Mouse (Mus musculus): ENCODE results near the gene Ank2.
"Not testable (repeated sequence)": the region's sequence is repeated elsewhere in the genome, so short reads cannot be mapped to it uniquely, and the experiment has no call there.

Gene Ank2

DNA sequence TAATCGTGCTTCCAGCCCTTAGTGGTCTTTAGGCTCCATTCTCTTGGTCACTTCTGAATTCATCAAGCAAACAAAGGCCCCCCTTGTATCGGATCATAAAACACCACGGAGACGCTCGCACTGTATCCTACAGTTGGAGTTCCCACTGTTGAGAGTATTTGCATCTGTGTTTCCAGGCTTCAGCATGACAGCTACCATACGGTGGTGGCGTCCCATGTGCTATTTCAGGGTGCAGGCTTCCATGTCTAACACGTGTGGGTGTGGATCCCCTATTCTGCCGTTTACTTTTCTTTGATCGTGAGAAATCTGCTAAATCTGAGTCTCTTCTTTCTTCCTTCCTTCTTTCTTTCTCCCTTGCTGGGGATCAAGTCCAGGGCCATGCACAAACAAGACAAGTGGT is 14.0 kb downstream of the Ank2 start:
- DNase-seq (ENCODE audit: inconsistent ontology term): no peak

DNA sequence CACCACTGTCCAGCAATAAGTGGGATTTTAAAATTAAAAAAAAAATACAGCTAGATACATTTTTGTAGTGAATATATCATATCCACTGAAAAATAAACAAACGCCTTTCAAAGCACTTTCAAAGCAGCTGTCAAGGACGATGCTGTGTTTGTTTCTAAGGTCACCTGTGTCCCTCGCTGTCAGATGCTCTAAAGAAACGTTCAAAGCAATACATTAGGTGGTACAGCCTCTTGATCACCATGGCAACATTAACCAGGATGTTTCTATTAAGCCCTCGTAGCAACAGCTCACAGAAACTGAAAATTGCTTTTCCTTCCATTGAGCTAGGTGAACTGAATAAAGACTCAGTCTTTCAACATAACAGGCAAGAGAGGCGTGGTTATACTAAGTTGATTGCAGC is 17.5 kb downstream of the Ank2 start:
- no peak for DNase-seq (ENCODE audit: inconsistent ontology term)

DNA sequence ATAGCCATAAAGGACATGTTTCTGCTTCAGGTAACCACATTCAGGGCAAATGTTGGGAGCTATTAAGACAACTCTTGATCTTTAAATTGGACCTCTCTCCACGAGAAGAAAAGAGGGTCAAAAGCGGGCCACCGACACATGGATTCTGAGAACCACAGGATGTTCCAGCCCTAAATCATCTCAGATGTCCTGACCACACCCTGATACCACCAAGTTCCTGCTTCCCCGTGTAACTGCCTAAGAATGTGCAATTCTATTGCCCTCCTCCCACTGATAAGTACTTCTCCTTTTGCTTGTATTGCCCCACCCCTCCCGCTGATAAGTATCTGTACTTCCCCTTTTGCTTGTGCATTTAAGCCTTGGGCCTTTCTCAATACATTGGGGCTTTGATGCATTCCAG is 18.8 kb downstream of the Ank2 start:
- not testable (repeated sequence) for DNase-seq (ENCODE audit: inconsistent ontology term)

DNA sequence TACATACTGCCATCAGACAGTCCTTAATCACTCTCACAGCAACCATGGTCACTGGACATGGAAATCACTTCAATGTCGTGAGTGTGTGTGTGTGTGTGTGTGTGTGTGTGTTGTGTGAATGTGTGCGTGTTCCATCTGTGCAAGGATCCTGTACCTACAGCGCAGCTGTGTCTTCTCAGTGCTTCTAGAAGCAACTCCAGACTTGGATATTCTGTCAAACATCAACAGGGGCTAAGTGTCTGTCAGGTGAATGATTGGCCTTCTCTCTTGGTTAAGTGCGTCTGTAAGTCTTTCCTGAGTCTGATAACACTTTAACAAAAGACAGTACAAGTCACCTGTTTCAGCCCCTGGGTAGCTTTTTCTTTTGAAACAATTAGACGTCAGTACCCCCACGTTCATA is 25.0 kb downstream of the Ank2 start:
- no peak for DNase-seq (ENCODE audit: inconsistent ontology term)

DNA sequence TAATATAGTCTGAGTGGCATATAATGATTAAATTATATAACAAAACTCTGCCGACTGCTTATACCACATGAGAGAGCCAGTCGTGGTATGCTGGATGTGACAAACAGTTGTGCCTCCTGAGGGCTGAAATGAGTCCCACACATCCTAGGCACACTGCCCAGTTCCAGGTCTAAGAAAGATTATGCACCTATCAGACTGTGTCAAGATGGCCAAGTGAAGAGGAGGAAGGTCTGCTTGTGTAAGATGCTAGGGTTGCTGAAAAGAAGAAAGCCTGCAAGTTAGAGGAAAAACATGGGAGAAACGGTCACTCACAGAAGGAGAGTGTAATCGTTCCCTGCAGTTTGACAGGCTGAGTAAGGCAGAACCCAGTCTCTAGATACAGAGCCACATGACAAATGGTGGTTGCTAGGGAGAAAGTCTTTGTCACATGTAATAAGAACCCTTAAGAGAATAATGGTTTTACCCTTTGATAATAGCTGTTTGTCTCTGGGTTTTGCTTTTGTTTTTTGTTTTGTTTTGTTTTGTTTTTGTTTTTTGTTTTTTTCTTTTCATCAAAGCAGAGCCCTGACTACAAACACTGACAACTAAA is 29.9 kb downstream of the Ank2 start:
- DNase-seq (ENCODE audit: inconsistent ontology term): no peak

DNA sequence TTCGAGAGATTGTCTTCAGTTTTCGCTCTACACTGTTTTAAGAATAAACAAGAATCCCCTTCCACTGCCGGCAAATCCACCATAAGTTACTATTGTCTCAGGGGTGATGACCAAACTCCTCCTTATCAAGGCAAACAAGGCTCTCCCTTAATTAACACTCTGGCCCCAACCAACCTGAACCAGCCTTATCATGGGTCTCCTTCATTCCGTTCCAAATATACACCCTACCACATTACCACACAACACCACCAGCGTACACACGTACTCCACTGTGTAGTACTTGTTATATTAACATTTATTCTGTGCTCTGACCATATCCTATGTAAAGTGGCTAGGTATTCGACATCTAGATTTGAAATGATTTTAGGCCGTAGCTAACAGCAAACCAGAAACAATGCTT is 30.6 kb downstream of the Ank2 start:
- DNase-seq (ENCODE audit: inconsistent ontology term): no peak

DNA sequence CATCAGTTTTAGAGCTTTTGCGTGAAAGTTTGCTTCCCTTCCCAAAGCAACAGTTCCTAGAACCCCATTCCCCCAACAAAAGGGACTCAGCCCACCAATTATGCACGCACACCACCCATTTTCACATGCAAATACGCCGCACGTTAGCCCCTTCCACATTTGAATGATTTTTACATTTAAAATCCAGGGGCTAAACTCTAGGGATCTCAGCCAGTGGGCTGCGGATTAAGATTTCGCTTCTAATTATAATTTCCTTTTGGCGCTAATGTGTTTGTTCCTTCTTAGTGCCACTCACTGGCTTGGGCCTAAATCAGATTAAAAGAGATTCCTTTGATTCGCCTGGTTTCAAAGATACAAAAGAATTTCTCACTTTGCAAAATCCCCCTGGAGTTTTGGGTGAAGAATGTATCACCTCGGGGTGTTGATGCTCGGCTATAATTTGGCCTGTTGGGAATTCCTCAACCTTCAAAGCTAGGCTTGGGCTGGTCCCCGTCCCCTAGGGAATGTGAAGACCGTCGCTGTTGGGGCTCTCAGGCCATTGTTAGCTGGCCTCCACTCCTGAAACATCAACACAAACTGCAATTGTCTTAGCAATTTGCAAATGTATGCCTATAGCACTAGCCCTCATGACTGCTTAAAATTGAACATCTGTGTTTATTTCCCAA is 35.2 kb downstream of the Ank2 start:
- DNase-seq (ENCODE audit: inconsistent ontology term): no peak

DNA sequence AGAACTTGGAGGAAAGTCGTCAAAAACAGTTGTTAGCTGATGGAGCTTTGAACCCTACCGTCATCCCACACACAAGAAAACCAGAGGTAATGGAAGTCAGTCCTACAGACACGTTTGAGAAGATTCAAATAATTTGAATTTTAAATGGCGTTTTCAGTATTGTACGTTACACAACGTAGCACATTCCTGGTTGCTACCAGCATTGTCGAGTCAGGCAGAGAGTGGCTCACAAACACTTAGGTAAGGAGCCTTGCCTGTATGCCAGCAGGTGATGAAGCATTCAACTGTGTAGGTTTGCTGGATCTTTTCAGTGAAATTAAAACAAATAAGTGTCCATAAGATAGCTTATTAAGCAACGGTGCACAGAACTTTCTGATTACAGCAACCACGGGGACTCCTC is 36.0 kb downstream of the Ank2 start:
- no peak for DNase-seq (ENCODE audit: inconsistent ontology term)

DNA sequence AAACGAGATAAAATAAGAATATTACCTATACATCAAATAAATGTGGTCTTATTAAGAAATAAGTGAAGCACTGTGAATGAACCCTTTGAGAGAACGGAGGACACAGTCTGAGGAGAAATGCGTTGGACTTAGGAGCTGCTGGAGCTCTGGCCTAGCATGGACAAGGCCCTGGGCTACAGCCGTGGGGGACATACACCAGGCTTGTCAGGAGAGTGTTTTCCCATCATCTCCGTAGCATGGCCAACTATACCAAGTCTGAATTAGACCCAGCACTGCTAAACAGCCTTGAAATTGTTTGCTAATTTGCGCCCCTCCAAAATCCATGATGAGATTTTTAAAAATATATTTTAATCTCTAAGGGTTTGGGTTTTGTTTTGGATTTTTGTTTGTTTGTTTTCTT is 36.7 kb downstream of the Ank2 start:
- DNase-seq (ENCODE audit: inconsistent ontology term): no peak

DNA sequence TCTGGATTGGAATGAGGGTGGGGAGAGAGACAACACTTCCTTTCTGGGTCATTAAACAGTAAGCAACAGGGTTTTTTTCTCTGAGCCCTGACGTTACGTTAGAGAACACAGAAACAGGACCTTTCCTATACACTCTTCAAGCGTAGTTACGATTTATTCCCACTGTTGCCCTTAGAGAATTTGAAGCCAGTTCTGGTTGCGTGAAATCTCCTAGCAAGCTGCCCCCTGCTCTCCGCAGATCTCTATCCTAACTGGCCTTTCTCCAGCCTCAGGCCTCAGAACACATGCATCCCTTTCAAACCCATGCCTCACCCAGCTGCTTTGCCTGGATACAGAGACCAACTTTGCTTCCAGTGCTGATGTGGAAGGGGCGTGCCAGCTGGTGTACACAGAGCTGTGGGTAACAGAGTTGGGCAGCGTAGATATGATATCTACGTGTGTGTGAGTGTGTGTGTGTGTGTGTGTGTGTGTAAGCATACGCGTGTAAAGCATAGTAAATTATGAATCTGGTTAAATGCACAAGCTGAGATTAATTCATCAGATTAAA is 38.2 kb downstream of the Ank2 start:
- no peak for DNase-seq (ENCODE audit: inconsistent ontology term)

DNA sequence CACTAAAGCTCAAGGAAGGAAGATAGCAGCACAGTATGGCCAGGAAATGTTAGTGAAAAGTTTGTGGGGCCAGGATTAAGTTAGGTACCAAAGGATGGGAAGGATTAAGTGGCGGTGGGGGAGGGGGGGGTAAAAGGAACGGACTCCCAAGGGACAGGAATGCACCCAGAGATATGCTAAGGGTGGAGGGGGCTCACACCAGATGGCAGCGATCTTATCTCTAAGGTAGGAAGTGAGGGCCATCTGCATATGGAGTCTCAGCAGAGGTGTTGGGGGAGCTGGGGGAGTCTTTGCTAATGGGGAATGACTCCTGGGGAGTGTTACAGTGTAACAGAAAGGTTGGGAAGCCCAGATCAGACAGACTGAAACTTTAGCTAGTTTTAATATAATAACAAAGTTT is 39.3 kb downstream of the Ank2 start:
- no peak for DNase-seq (ENCODE audit: inconsistent ontology term)

DNA sequence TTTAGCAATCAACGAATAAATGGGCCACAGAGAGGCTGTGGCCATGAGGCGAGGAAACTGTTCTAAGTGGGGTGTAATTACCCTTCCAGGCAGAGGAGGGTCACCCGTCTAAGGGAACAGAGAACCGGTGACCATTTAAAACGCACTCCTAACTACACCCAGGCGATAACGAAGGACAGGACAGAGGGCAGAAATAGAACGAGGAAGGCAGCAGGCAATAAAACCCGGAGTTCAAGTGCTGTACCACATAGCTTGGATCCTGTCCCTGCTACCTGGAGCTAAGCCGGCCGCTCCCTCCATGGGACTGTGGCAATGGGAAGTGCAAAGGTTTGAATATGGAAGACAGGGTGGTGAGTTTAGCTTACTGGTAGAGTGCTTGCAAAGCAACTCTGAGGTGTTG is 40.2 kb downstream of the Ank2 start:
- DNase-seq (ENCODE audit: inconsistent ontology term): no peak

DNA sequence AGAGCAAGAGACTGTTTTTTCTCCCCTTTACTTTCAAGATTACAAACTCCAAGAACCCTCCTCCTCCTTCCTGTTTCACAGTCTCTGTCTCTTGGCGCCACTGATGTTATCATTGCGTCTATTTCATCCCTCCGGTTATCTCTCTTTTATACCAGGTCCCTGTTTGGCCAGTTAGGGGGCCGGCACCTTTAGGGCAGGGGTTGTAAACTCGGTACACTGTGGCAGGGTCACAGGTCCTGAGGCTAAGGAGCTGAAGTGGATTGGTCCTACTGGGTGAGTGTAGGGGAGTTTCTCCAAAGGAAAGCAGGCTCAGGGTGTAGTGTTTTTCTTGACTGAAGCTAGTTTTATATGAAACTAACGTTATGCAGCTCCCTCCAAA is 40.7 kb downstream of the Ank2 start:
- no peak for DNase-seq (ENCODE audit: inconsistent ontology term)

DNA sequence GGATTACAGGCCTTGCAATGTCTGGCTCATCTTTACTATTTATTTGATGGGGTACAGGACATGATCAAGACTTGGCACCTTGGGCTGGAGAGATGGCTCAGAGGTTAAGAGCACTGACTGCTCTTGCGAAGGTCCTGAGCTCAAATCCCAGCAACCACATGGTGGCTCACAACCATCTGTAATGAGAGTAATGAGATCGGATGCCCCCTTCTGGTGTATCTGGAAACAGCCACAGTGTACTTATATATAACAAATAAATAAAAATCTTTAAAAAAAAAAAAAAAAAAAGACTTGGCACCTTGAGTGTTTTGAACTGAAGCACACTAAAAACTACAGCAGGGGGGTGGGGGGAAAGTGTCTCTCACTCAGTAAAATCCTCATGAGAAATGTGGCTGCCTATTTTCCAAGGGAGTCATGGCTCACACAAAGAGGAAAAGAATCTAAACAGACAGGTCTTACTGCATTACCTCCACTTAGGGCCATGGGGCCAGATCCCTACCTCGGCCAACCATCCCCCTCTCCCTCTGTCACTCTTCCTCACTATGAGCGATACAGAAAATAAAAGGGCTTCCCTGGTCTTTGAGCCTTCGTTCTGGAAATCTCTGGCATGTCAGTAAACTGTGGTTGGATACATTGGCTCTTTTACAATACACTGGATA is 41.3 kb downstream of the Ank2 start:
- DNase-seq (ENCODE audit: inconsistent ontology term): no peak

DNA sequence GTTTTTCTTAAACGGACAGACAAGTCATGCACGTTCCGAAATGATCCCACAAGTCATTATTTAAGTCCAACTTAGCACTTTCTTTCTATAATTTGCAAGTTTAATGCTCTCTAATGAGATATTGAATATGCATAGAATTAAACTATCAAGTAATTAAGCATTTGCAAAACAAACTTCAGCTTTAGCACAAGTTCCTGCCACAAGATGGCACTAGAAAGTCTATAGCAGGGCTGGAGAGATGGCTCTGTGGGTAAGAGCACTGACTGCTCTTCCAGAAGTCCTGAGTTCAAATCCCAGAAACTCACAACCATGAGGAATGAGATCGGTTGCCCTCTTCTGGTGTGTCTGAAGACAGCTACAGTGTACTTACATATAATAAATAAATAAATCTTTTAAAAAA is 45.4 kb downstream of the Ank2 start:
- no peak for DNase-seq (ENCODE audit: inconsistent ontology term)

DNA sequence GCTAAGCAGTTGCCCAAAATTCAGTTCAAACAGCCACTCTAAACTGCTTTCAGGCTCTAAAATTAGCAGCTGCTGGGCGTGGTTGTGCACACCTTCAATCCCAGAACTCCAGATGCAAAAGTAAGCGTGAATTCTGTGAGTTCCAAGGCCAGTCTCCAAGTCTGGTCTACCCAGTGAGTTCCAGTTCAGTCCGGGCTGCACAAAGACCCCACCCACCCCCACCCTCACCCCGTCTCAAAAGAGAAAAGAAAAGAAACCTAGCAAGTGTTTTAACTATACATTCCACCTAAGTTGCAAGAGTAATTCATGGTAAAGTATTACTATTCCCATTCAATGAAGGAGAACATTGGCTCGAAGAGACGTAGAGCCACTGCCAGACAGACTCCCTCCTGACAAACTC is 45.9 kb downstream of the Ank2 start:
- DNase-seq (ENCODE audit: inconsistent ontology term): no peak

DNA sequence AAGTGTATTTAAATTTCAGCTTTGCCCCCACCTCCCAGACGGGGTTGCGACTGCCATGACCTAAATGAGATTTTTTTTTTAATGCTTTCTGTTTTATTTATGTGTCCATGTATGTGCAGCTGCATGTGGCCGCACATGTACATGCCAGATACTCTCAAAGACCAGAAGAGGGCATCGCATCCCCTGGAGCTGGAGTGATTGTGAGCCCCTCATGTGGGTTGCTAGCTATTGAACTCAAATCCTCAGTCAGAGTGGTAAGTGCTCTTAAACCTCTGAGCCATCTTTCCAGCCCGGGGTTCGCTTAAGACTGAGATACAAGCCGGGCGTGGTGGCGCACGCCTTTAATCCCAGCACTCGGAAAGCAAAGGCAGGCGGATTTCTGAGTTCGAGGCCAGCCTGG is 46.9 kb downstream of the Ank2 start:
- no peak for DNase-seq (ENCODE audit: inconsistent ontology term)

DNA sequence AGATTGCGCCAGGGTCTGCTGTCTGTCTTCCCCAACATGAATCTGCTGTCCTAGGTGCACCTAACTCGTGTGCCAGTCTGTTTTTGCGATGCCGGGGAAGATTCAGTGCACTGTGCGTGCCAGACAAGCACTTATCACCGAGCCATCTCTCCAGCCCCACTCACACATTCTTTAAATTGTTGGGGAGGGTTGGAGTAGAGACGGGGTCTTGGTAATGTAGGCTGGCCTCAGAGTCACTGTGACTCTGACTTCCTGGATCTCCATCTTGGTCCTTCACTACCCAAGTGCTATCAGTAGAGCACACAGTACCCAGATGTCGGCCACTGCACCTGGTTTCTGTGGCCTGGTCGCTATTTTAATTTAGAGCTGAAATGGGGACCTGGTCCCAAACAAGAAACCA is 47.4 kb downstream of the Ank2 start:
- DNase-seq (ENCODE audit: inconsistent ontology term): no peak

DNA sequence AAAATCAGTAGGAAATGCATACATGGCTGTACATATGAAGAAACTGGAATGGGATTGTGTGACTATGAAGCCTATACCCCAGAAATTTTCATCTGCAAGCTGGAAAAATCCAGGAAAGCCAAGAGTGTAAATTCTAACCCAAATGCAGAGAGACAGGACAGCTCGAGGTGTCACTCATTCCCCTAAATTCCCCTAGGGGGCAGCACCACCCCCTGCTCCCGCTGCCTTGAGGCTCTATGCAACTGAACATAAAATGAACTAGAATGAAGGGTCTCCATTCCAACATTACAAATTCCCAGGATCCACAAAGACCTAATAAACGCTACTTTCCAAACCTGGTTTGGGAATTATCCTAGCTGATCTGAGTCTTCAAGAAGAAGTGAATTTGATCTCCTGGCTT is 48.1 kb downstream of the Ank2 start:
- peak; percentile 43 for DNase-seq (ENCODE audit: inconsistent ontology term)

DNA sequence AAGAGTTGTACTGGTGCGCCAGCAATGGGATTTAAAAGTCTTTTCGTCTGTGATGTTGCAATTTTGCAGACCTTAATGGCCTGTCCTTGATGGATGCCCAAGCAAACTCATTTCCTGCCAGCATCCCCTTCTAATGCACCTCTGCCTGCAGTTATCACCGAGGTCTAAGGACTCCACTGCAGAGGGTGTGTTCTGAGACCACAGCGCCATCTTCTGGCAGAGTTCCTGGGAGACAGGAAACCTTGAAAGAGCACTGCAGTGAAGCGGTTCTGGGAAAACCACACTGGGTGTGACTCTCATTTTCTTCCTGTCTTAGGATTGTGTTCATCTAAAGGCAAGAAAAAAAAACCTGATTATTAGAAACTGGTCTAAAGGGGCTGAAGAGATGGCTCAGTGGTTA is 53.0 kb downstream of the Ank2 start:
- peak; percentile 62 for DNase-seq (ENCODE audit: inconsistent ontology term)

DNA sequence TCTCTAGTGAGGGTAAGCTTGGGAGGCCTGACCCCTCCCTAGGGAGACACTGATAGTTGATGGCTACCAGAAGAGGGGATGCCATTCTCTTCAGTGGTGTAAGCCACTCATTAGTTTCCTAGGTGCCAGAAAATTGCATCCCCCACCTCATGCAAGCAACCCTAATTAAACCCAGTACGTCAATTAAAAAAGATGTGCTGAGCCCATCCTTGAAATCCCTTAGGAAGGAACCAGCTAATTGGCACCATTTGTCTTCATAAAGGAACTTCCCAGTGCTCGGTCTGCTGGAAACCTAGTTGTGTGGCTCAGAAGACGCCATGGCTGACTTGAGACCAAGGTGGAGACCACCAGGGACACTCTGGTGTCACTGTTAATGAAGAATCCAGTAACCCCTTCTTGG is 65.9 kb downstream of the Ank2 start:
- no peak for DNase-seq (ENCODE audit: inconsistent ontology term)

DNA sequence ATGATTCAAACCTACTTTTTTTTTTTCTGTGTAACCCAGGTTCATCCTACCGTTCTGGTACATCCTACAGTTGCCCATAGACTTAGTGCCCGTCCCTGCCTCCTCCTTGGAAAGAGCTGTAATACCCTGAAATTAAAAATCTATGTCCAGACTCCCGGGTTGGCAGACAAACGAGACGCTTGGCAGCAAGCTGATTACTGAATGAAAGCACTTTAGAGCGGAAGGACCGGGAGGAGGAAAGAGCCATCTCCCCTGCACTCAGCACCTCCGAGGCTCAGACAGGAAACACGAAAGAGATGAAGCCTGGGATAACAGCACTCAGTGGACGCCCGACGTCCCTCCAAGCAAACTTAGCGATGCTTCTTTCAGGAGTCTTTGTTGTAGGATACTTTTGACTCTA is 69.3 kb downstream of the Ank2 start:
- DNase-seq (ENCODE audit: inconsistent ontology term): peak; percentile 15

DNA sequence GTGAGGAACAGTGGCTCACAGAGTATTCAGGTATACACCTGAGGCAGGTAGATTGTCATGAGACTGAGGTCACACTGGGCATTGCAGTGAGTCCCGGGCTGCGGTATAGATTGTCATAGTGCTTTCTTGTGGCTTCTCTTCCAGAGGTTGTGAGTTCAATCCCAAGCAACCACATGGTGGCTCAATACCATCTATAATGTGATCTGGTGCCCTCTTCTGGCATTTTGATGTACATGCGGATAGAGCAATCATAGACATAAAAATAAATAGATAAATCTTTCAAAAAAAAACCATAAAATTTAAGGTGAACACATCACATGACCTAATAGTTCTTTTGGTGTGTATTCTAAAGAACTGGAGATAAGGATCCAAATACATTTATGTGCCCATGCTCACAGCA is 70.6 kb downstream of the Ank2 start:
- DNase-seq (ENCODE audit: inconsistent ontology term): peak; percentile 9
